Mouse (Mus musculus) midbrain, embryonic 12.5 days (tissue): ENCODE results near the gene Zfp689. TPM values are rescaled to one million over a fixed set of nuclear protein-coding genes. Genes with fewer than 3 reads are reported as not detected.
A peak's percentile ranks its signal among the peaks of the same experiment; 100 is the strongest.

Experiments
- ATAC-seq: fragments of 200-750 bp; cut with Nextera tagmentation; 2 replicates; pipeline ENCODE4 v1.8.0; 2017; ENCODE audit warnings: low read depth, moderate TSS enrichment, moderate library complexity; ENCODE audit not compliant: low FRiP score
- H3K27ac ChIP-seq: fragments of 300-500 bp; sonication (generic); replicated peaks from 2 replicates; pipeline ENCODE4 v1.5.1; 2016; ENCODE audit warnings: mild to moderate bottlenecking
- H3K27me3 ChIP-seq: fragments of 300-500 bp; sonication (generic); 2 replicates; pipeline ENCODE4 v1.6.1; 2016; ENCODE audit warnings: mild to moderate bottlenecking
- H3K36me3 ChIP-seq: fragments of 300-500 bp; sonication (generic); 2 replicates; pipeline ENCODE4 v1.6.1; 2016
- H3K4me1 ChIP-seq: fragments of 300-500 bp; sonication (generic); 2 replicates; pipeline ENCODE4 v1.6.1; 2016
- H3K4me2 ChIP-seq: fragments of 300-500 bp; sonication (generic); replicated peaks from 2 replicates; pipeline ENCODE4 v1.6.1; 2016; ENCODE audit warnings: mild to moderate bottlenecking, moderate library complexity
- H3K4me3 ChIP-seq: fragments of 300-500 bp; sonication (generic); 2 replicates; pipeline ENCODE4 v1.5.1; 2016; ENCODE audit warnings: mild to moderate bottlenecking
- H3K9ac ChIP-seq: fragments of 300-500 bp; sonication (generic); replicated peaks from 2 replicates; pipeline ENCODE4 v1.6.1; 2016; ENCODE audit warnings: mild to moderate bottlenecking, moderate library complexity
- H3K9me3 ChIP-seq: fragments of 300-500 bp; sonication (generic); 2 replicates; pipeline ENCODE4 v1.6.1; 2016; ENCODE audit warnings: mild to moderate bottlenecking
- WGBS: fragments of 180-500 bp; shearing (Covaris S2); methylation state at CpG from one replicate; pipeline ENCODE4 v1.1.7; 2016; 5-methylcytosine and 5-hydroxymethylcytosine counted together
- microRNA-seq: library from miRNA; unstranded; fragments of <30 nt; microRNA quantifications from one replicate; pipeline ENCODE4, GENCODE M21; 2017
- polyA plus RNA-seq: library from polyadenylated mRNA; unstranded; fragments of >200 nt; fragmentation: Nextera tagmentation; extraction: Ambion mirVana; gene quantifications from 2 replicates; pipeline ENCODE4 v1.2.1, GENCODE M21; 2016

Gene Zfp689
- polyA plus RNA-seq, 1 experiment from 2014 or later, result 18.2 TPM

DNA sequence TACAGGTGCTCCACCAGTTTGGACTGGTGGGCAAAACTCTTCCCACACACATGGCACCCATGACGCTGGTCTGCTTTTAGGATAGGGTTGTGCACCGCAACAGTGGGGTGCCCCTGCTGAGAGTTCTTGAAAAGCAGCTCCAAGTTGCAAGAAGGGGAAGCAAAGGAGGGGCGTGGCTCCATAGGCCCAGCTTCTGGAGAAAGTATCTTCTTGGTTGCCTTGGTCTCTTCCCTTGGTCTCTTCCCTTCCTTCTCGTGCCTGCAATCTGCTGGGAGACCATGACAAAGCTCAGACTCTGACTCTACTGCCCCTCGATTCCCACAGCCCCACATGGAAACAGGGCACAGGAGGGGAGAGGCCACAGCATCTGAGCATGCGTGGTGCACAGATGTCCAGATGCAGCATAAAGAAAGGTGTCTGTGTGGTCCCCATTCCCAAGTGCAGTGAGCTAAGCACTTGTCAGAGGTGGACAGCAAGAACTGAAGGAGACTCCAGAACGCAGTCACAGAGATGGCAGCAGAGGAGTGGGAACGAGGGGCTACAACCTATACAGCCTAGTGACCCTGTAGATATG is 56.6 kb downstream of the Zfp689 start:
- H3K4me2 ChIP-seq, result peak overlapping the region; percentile 86
- no peaks in the 10 kb centered on the region for H3K9me3 ChIP-seq
- peaks cover 14% of the 10 kb centered on the region for H3K4me1 ChIP-seq
- 85% methylated on average over 8 of the region's 8 CpGs for WGBS
- H3K4me3 ChIP-seq, result peak overlapping the region; percentile 70
- H3K27me3 ChIP-seq, result no peaks in the 10 kb centered on the region
- H3K9ac ChIP-seq, result peak overlapping the region; percentile 88
- ATAC-seq, result no peak
- no peak overlapping the region for H3K27ac ChIP-seq
- H3K36me3 ChIP-seq, result peaks cover 5% of the 10 kb centered on the region; the same call in 1 of the 2 replicates

Small RNA genes within 50 kb of the gene (microRNA-seq; reads per million reads assigned to microRNA genes)
- not detected for gene Gm47278
- not detected for gene Mir7060

Other genes with a start within 250 kb of the Zfp689 start
- gene Tbc1d10b, start 240.7 kb downstream of the Zfp689 start, polyA plus RNA-seq, result 42.9 and 44.4 TPM in 2 replicates
- gene Mylpf, start 240.3 kb downstream of the Zfp689 start, polyA plus RNA-seq, result 12.6 and 13.1 TPM in 2 replicates
- 79.4 and 82.0 TPM in 2 replicates for gene Zfp553, start 216.1 kb downstream of the Zfp689 start, polyA plus RNA-seq
- gene Sept1, start 216.0 kb downstream of the Zfp689 start, polyA plus RNA-seq, result 38.6 and 41.1 TPM in 2 replicates
- gene Zfp771, start 204.9 kb downstream of the Zfp689 start, polyA plus RNA-seq, result 55.0 and 62.0 TPM in 2 replicates
- gene Dctpp1, start 188.4 kb downstream of the Zfp689 start, polyA plus RNA-seq, result 165 and 174 TPM in 2 replicates
- gene Sephs2, start 175.1 kb downstream of the Zfp689 start, polyA plus RNA-seq, result 71.4 and 72.7 TPM in 2 replicates
- 0.46 and 0.52 TPM in 2 replicates for gene Itgal, start 152.9 kb downstream of the Zfp689 start, polyA plus RNA-seq
- gene Zfp768, start 103.6 kb downstream of the Zfp689 start, polyA plus RNA-seq, result 20.5 and 22.3 TPM in 2 replicates
- gene Zfp747, start 73.1 kb downstream of the Zfp689 start, polyA plus RNA-seq, result 9.0 and 10.2 TPM in 2 replicates
- 5.8 and 7.2 TPM in 2 replicates for gene 9130019O22Rik, start 62.0 kb downstream of the Zfp689 start, polyA plus RNA-seq
- 6.9 and 7.1 TPM in 2 replicates for gene E430018J23Rik, start 55.5 kb downstream of the Zfp689 start, polyA plus RNA-seq
- gene Zfp764, start 42.3 kb downstream of the Zfp689 start, polyA plus RNA-seq, result 6.7 and 6.8 TPM in 2 replicates
- gene Zfp688, start 27.1 kb downstream of the Zfp689 start, polyA plus RNA-seq, result 31.9 and 34.0 TPM in 2 replicates
- gene Prr14, start 10.5 kb upstream of the Zfp689 start, polyA plus RNA-seq, result 63.1 and 69.2 TPM in 2 replicates
- 13.9 and 14.2 TPM in 2 replicates for gene Fbrs, start 30.0 kb upstream of the Zfp689 start, polyA plus RNA-seq
- gene Srcap, start 62.8 kb upstream of the Zfp689 start, polyA plus RNA-seq, result 94.6 and 98.3 TPM in 2 replicates
- 19.4 and 20.1 TPM in 2 replicates for gene Gm42715, start 70.4 kb upstream of the Zfp689 start, polyA plus RNA-seq
- gene Tmem265, start 112.2 kb upstream of the Zfp689 start, polyA plus RNA-seq, result 3.5 and 6.3 TPM in 2 replicates
- gene Phkg2, start 124.2 kb upstream of the Zfp689 start, polyA plus RNA-seq, result 53.6 and 54.1 TPM in 2 replicates
- 11.9 and 16.1 TPM in 2 replicates for gene Ccdc189, start 139.4 kb upstream of the Zfp689 start, polyA plus RNA-seq
- gene Rnf40, start 139.6 kb upstream of the Zfp689 start, polyA plus RNA-seq, result 68.6 and 71.1 TPM in 2 replicates
- gene Zfp629, start 166.6 kb upstream of the Zfp689 start, polyA plus RNA-seq, result 39.9 and 42.8 TPM in 2 replicates